Comparison of ENCODE assay signal across 8 mouse cellular contexts in genomic region chr9:64773936-64774335, GRCm38 (mm10). TPM values are rescaled to one million over a fixed set of nuclear protein-coding genes. Genes with fewer than 3 reads are reported as not detected.
DNase-seq lines count a peak whose midpoint lies in the region; ATAC-seq lines count a peak whose summit lies in the region.
"Had no signal": no experiment of that assay in that cellular context is flagged by ENCODE, and none has a peak within 500 bp of the region (broad histone marks: within the 10 kb centered on the region; RNA-seq: fewer than 3 reads in every experiment).

No protein-coding gene starts in this region.

- no peak for ATAC-seq in heart, embryonic 14.5 days (ENCODE audit: insufficient number of reproducible peaks, insufficient read depth, low FRiP score, low read depth)
- no peak for ATAC-seq in hindbrain, embryonic 16.5 days

- H3K27me3 ChIP-seq in heart, embryonic 14.5 days (ENCODE audit: control insufficient read depth, insufficient read depth, low read length) = no peaks in the 10 kb centered on the region
- no peaks in the 10 kb centered on the region for H3K27me3 ChIP-seq in hindbrain, embryonic 16.5 days (replicated peaks; ENCODE audit: control insufficient read depth, insufficient read depth, low read length)
- H3K27me3 ChIP-seq: limb, embryonic 12.5 days had no signal

- no peak for DNase-seq in heart, postnatal 14 days
- peak; percentile 22 for DNase-seq in thymus, postnatal 14 days
- DNase-seq in thymus, postnatal 25 days = no peak
- DNase-seq in spleen, postnatal 36 days (ENCODE audit: low spot score in 2 of 2) = no peak
- no peak for DNase-seq in adipocyte (ENCODE audit: low spot score)

- H3K27ac ChIP-seq in heart, embryonic 14.5 days (replicated peaks in 1 of 2; ENCODE audit: control insufficient read depth in 1 of 2, insufficient read depth in 1 of 2, low read depth in 2 of 2, low read length in 2 of 2) = peak overlapping the region; percentile 75 to 81
- H3K27ac ChIP-seq in hindbrain, embryonic 16.5 days (ENCODE audit: low read depth, low read length) = peak overlapping the region; percentile 82

- WGBS in heart, embryonic 14.5 days = 60% methylated on average over 4 of the region's 4 CpGs
- WGBS in hindbrain, embryonic 16.5 days = 63% methylated on average over 4 of the region's 4 CpGs

- no peak overlapping the region for H3K4me2 ChIP-seq in heart, embryonic 14.5 days (ENCODE audit: low read length)
- H3K4me2 ChIP-seq in hindbrain, embryonic 16.5 days (ENCODE audit: low read length) = no peak overlapping the region
- H3K4me2 ChIP-seq: limb, embryonic 12.5 days had no signal

- H3K9me3 ChIP-seq in heart, embryonic 14.5 days (ENCODE audit: control insufficient read depth, low read length) = no peaks in the 10 kb centered on the region
- no peaks in the 10 kb centered on the region for H3K9me3 ChIP-seq in hindbrain, embryonic 16.5 days (ENCODE audit: control insufficient read depth, low read length)
- H3K9me3 ChIP-seq: limb, embryonic 12.5 days had no signal

- H3K4me1 ChIP-seq in heart, embryonic 14.5 days (ENCODE audit: control insufficient read depth in 2 of 2, insufficient read depth in 2 of 2, low read length in 2 of 2) = peaks cover 16 to 27% of the 10 kb centered on the region in 2 experiments; a peak in 3 of 4 replicates
- peaks cover 9% of the 10 kb centered on the region for H3K4me1 ChIP-seq in hindbrain, embryonic 16.5 days (ENCODE audit: control insufficient read depth, insufficient read depth, low read depth, low read length)

- no peak overlapping the region for H3K9ac ChIP-seq in heart, embryonic 14.5 days (ENCODE audit: low read length)
- H3K9ac ChIP-seq in hindbrain, embryonic 16.5 days (ENCODE audit: low read depth, low read length) = no peak overlapping the region
- H3K9ac ChIP-seq: limb, embryonic 12.5 days had no signal

- no peaks in the 10 kb centered on the region for H3K36me3 ChIP-seq in heart, embryonic 14.5 days (ENCODE audit: control insufficient read depth, insufficient read depth, low read length)
- H3K36me3 ChIP-seq in hindbrain, embryonic 16.5 days (ENCODE audit: control insufficient read depth, insufficient read depth, low read length) = no peaks in the 10 kb centered on the region
- H3K36me3 ChIP-seq: limb, embryonic 12.5 days had no signal

- intact Hi-C loops in heart, postnatal 14 days (cut with DNase I) = loop anchor here (5.0 kb wide), 1 partner anchor 427 kb away; no protein-coding TSS in a partner anchor

- no peak overlapping the region for H3K4me3 ChIP-seq in heart, embryonic 14.5 days (ENCODE audit: control insufficient read depth in 1 of 2, insufficient read depth in 1 of 2, low read depth in 1 of 2, low read length in 2 of 2)
- no peak overlapping the region for H3K4me3 ChIP-seq in hindbrain, embryonic 16.5 days (ENCODE audit: low read length)
- H3K4me3 ChIP-seq: limb, embryonic 12.5 days had no signal

RNA-seq across cellular contexts. Expression of gene Rab11a, which starts 36.4 kb away (rescaled TPM):
- polyA plus RNA-seq in heart, embryonic 14.5 days (2014; fragmentation: Nextera tagmentation; extraction: Ambion mirVana) = 390 and 408 TPM in 2 replicates
- total RNA-seq in heart, postnatal 14 days (2021) = 100 to 1,000 TPM; 216 to 231 TPM
- polyA plus RNA-seq in hindbrain, embryonic 16.5 days (2015; fragmentation: Nextera tagmentation; extraction: Ambion mirVana) = 441 and 466 TPM in 2 replicates

RNA-seq across cellular contexts. Expression of gene Dennd4a, which starts 37.2 kb away (rescaled TPM):
- 6.0 and 7.0 TPM in 2 replicates for polyA plus RNA-seq in heart, embryonic 14.5 days (2014; fragmentation: Nextera tagmentation; extraction: Ambion mirVana)
- 10 to 100 TPM; 10.6 to 12.6 TPM for total RNA-seq in heart, postnatal 14 days (2021)
- polyA plus RNA-seq in hindbrain, embryonic 16.5 days (2015; fragmentation: Nextera tagmentation; extraction: Ambion mirVana) = 9.2 and 9.3 TPM in 2 replicates
